Mouse (Mus musculus) lung, postnatal 0 days (tissue): ENCODE data around the gene Arhgef10l. TPM values are rescaled to one million over a fixed set of nuclear protein-coding genes. Genes with fewer than 3 reads are reported as not detected.

Experiments
- ATAC-seq: fragments of 200-750 bp; cut with Nextera tagmentation; 2 replicates; pipeline ENCODE4 v1.8.0; 2017; ENCODE audit warnings: moderate library complexity
- DNase-seq: peaks from one replicate; pipeline ENCODE4 v3.0.0-alpha.2; 2016; ENCODE audit warnings: low spot score
- H3K27ac ChIP-seq: fragments of 300-500 bp; sonication (generic); 2 replicates; pipeline ENCODE4 v1.5.1; 2014; ENCODE audit warnings: antibody characterized with exemption, mild to moderate bottlenecking, low read length, mixed read lengths
- H3K27me3 ChIP-seq: fragments of 300-500 bp; sonication (generic); replicated peaks from 2 replicates; pipeline ENCODE4 v1.6.1; 2014; ENCODE audit warnings: low read length, mixed read lengths; ENCODE audit not compliant: insufficient read depth
- H3K36me3 ChIP-seq: fragments of 300-500 bp; sonication (generic); 2 replicates; pipeline ENCODE4 v1.6.1; 2014; ENCODE audit warnings: low read length, mixed read lengths; ENCODE audit not compliant: insufficient read depth
- H3K4me1 ChIP-seq: fragments of 300-500 bp; sonication (generic); 2 replicates; pipeline ENCODE4 v1.6.1; 2014; ENCODE audit warnings: antibody characterized with exemption, low read depth, low read length, mixed read lengths; ENCODE audit not compliant: insufficient read depth
- H3K4me2 ChIP-seq: fragments of 300-500 bp; sonication (generic); replicated peaks from 2 replicates; pipeline ENCODE4 v1.6.1; 2014; ENCODE audit warnings: low read depth, mild to moderate bottlenecking, low read length, moderate library complexity, mixed read lengths
- H3K4me3 ChIP-seq: fragments of 300-500 bp; sonication (generic); 2 replicates; pipeline ENCODE4 v1.5.1; 2014; ENCODE audit warnings: low read depth, low read length
- H3K9ac ChIP-seq: fragments of 300-500 bp; sonication (generic); replicated peaks from 2 replicates; pipeline ENCODE4 v1.6.1; 2014; ENCODE audit warnings: low read depth, mild to moderate bottlenecking
- H3K9me3 ChIP-seq: fragments of 300-500 bp; sonication (generic); 2 replicates; pipeline ENCODE4 v1.6.1; 2016; ENCODE audit warnings: low read length, mixed read lengths
- CTCF ChIP-seq: IDR thresholded peaks from 2 replicates; pipeline ENCODE4 v1.5.1; 2016; ENCODE audit warnings: antibody characterized with exemption, mild to moderate bottlenecking
- EP300 ChIP-seq: IDR thresholded peaks from 2 replicates; pipeline ENCODE4 v1.6.1; 2016; ENCODE audit warnings: antibody characterized with exemption, mild to moderate bottlenecking, control low read depth
- WGBS: fragments of 180-500 bp; shearing (Covaris S2); extraction: QIAGEN DNeasy Blood & Tissue Kit; methylation state at CpG from one replicate; pipeline ENCODE4 v1.1.7; 2014; 5-methylcytosine and 5-hydroxymethylcytosine counted together
- polyA plus RNA-seq: library from polyadenylated mRNA; unstranded; fragments of >200 nt; fragmentation: Nextera tagmentation; extraction: Ambion mirVana; gene quantifications from 2 replicates; pipeline ENCODE4 v1.2.1, GENCODE M21; 2015

The Arhgef10l gene
- polyA plus RNA-seq, 1 experiment from 2014 or later: 9.3 TPM

GRCm38 (mm10) chr4:140645638-140646037, 20.2 kb downstream of the Arhgef10l start:
- 79% methylated on average over 3 of the region's 3 CpGs for WGBS
- ATAC-seq: no peak
- no peak for DNase-seq
- no peak for TF ChIP-seq EP300
- TF ChIP-seq CTCF: no peak
- H3K4me1 ChIP-seq: 0 out of 2 replicates have a peak, but pooled peaks cover 5% of the 10 kb centered on the region
- H3K27me3 ChIP-seq: no peaks in the 10 kb centered on the region
- H3K9ac ChIP-seq: no peak overlapping the region
- no peaks in the 10 kb centered on the region for H3K36me3 ChIP-seq
- no peak overlapping the region for H3K4me3 ChIP-seq
- H3K4me2 ChIP-seq: no peak overlapping the region
- H3K27ac ChIP-seq: no peak overlapping the region
- H3K9me3 ChIP-seq: no peaks in the 10 kb centered on the region

GRCm38 (mm10) chr4:140644701-140645100, 21.1 kb downstream of the Arhgef10l start:
- no peaks in the 10 kb centered on the region for H3K36me3 ChIP-seq
- DNase-seq: no peak
- H3K4me2 ChIP-seq: no peak overlapping the region
- WGBS: 59% methylated on average over 3 of the region's 3 CpGs
- no peak for ATAC-seq
- H3K9me3 ChIP-seq: no peaks in the 10 kb centered on the region
- 0 out of 2 replicates have a peak, but pooled peaks cover 5% of the 10 kb centered on the region for H3K4me1 ChIP-seq
- H3K9ac ChIP-seq: no peak overlapping the region
- no peak for TF ChIP-seq CTCF
- TF ChIP-seq EP300: no peak
- H3K4me3 ChIP-seq: no peak overlapping the region
- H3K27ac ChIP-seq: no peak overlapping the region
- no peaks in the 10 kb centered on the region for H3K27me3 ChIP-seq

GRCm38 (mm10) chr4:140644276-140644675, 21.5 kb downstream of the Arhgef10l start:
- H3K4me3 ChIP-seq: no peak overlapping the region
- 0 out of 2 replicates have a peak, but pooled peaks cover 5% of the 10 kb centered on the region for H3K4me1 ChIP-seq
- no peaks in the 10 kb centered on the region for H3K9me3 ChIP-seq
- no peak overlapping the region for H3K4me2 ChIP-seq
- no peaks in the 10 kb centered on the region for H3K27me3 ChIP-seq
- no peaks in the 10 kb centered on the region for H3K36me3 ChIP-seq
- no peak for ATAC-seq
- H3K27ac ChIP-seq: no peak overlapping the region
- 74% methylated on average over 6 of the region's 6 CpGs for WGBS
- DNase-seq: no peak
- TF ChIP-seq CTCF: no peak
- no peak for TF ChIP-seq EP300
- H3K9ac ChIP-seq: no peak overlapping the region

GRCm38 (mm10) chr4:140642378-140642777, 23.4 kb downstream of the Arhgef10l start:
- Histone ChIP-seq H3K36me3 (no peaks in the 10 kb centered on the region), H3K9me3 (no peaks in the 10 kb centered on the region), H3K4me2 (no peak overlapping the region), H3K9ac (no peak overlapping the region), H3K4me3 (no peak overlapping the region), H3K27ac (no peak overlapping the region), H3K27me3 (no peaks in the 10 kb centered on the region), H3K4me1 (no peaks in the 10 kb centered on the region)
- TF ChIP-seq CTCF (no peak), EP300 (no peak)
- 88% methylated on average over 4 of the region's 4 CpGs for WGBS
- DNase-seq (no peak), ATAC-seq (no peak)

- no peaks in the 10 kb centered on the region for H3K27me3 ChIP-seq
- 61% methylated on average over 5 of the region's 5 CpGs for WGBS
- ATAC-seq (no peak), DNase-seq (no peak)
- no peaks in the 10 kb centered on the region for H3K9me3 ChIP-seq
- TF ChIP-seq EP300: no peak
- no peak for TF ChIP-seq CTCF
- H3K4me2 ChIP-seq: no peak overlapping the region
- no peak overlapping the region for H3K27ac ChIP-seq
- H3K9ac ChIP-seq: no peak overlapping the region
- no peaks in the 10 kb centered on the region for H3K4me1 ChIP-seq
- no peaks in the 10 kb centered on the region for H3K36me3 ChIP-seq
- H3K4me3 ChIP-seq: no peak overlapping the region
These were observed 24.3 kb downstream of the Arhgef10l start for GRCm38 (mm10) chr4:140641414-140641918.

GRCm38 (mm10) chr4:140640668-140641067, 25.1 kb downstream of the Arhgef10l start:
- TF ChIP-seq EP300: no peak
- TF ChIP-seq CTCF: no peak
- H3K27ac ChIP-seq: no peak overlapping the region
- no peak overlapping the region for H3K9ac ChIP-seq
- no peak overlapping the region for H3K4me2 ChIP-seq
- H3K4me1 ChIP-seq: no peaks in the 10 kb centered on the region
- DNase-seq (no peak), ATAC-seq (no peak)
- H3K36me3 ChIP-seq: no peaks in the 10 kb centered on the region
- WGBS: 73% methylated on average over 9 of the region's 9 CpGs
- H3K4me3 ChIP-seq: no peak overlapping the region
- no peaks in the 10 kb centered on the region for H3K27me3 ChIP-seq
- no peaks in the 10 kb centered on the region for H3K9me3 ChIP-seq

GRCm38 (mm10) chr4:140640242-140640523, 25.6 kb downstream of the Arhgef10l start:
- no peaks in the 10 kb centered on the region for H3K9me3 ChIP-seq
- no peak overlapping the region for H3K4me2 ChIP-seq
- H3K27me3 ChIP-seq: no peaks in the 10 kb centered on the region
- ATAC-seq (no peak), DNase-seq (no peak)
- TF ChIP-seq EP300 (no peak), CTCF (no peak)
- H3K4me3 ChIP-seq: no peak overlapping the region
- H3K27ac ChIP-seq: no peak overlapping the region
- H3K36me3 ChIP-seq: no peaks in the 10 kb centered on the region
- H3K9ac ChIP-seq: no peak overlapping the region
- no peaks in the 10 kb centered on the region for H3K4me1 ChIP-seq
- 75% methylated on average over 8 of the region's 8 CpGs for WGBS
